Mouse (Mus musculus) forebrain, embryonic 16.5 days (tissue): ENCODE measurements around the gene D17Wsu92e. TPM values are rescaled to one million over a fixed set of nuclear protein-coding genes. Genes with fewer than 3 reads are reported as not detected.

Experiments
- ATAC-seq: fragments of 200-750 bp; cut with Nextera tagmentation; 2 replicates; pipeline ENCODE4 v1.8.0; 2017; ENCODE audit warnings: mild to moderate bottlenecking, moderate library complexity
- H3K27ac ChIP-seq: fragments of 300-500 bp; sonication (generic); 2 replicates; pipeline ENCODE4 v1.5.1; 2014; ENCODE audit warnings: low read length, control low read depth
- H3K27me3 ChIP-seq: fragments of 300-500 bp; sonication (generic); replicated peaks from 2 replicates; pipeline ENCODE4 v1.6.1; 2014; ENCODE audit warnings: low read length; ENCODE audit not compliant: control insufficient read depth, insufficient read depth
- H3K36me3 ChIP-seq: fragments of 300-500 bp; sonication (generic); 2 replicates; pipeline ENCODE4 v1.6.1; 2014; ENCODE audit not compliant: control insufficient read depth, insufficient read depth
- H3K4me1 ChIP-seq: fragments of 300-500 bp; sonication (generic); replicated peaks from 2 replicates; pipeline ENCODE4 v1.6.1; 2014; ENCODE audit warnings: low read length; ENCODE audit not compliant: control insufficient read depth, insufficient read depth
- H3K4me2 ChIP-seq: fragments of 300-500 bp; sonication (generic); 2 replicates; pipeline ENCODE4 v1.6.1; 2014; ENCODE audit warnings: mild to moderate bottlenecking, low read length, control low read depth
- H3K4me3 ChIP-seq: fragments of 300-500 bp; sonication (generic); replicated peaks from 2 replicates; pipeline ENCODE4 v1.5.1; 2014; ENCODE audit warnings: mild to moderate bottlenecking, low read length, control low read depth
- H3K9ac ChIP-seq: fragments of 300-500 bp; sonication (generic); replicated peaks from 2 replicates; pipeline ENCODE4 v1.6.1; 2014; ENCODE audit warnings: low read depth, low read length, control low read depth
- H3K9me3 ChIP-seq: fragments of 300-500 bp; sonication (generic); 2 replicates; pipeline ENCODE4 v1.6.1; 2016; ENCODE audit warnings: low read length; ENCODE audit not compliant: control insufficient read depth
- WGBS: fragments of 180-500 bp; shearing (Covaris S2); extraction: QIAGEN DNeasy Blood & Tissue Kit; methylation state at CpG from one replicate; pipeline ENCODE4 v1.1.7; 2014; 5-methylcytosine and 5-hydroxymethylcytosine counted together
- polyA plus RNA-seq: library from polyadenylated mRNA; unstranded; fragments of >200 nt; fragmentation: Nextera tagmentation; extraction: Ambion mirVana; gene quantifications from 2 replicates; pipeline ENCODE4 v1.2.1, GENCODE M21; 2015

The D17Wsu92e gene
- polyA plus RNA-seq, 1 experiment from 2014 or later = 11.9 TPM

GRCm38 (mm10) chr17:27778671-27779355 is 41.6 kb downstream of the D17Wsu92e start:
- Histone ChIP-seq H3K4me3 (no peak overlapping the region), H3K27me3 (no peaks in the 10 kb centered on the region), H3K27ac (no peak overlapping the region), H3K9me3 (no peaks in the 10 kb centered on the region), H3K9ac (no peak overlapping the region), H3K4me1 (no peaks in the 10 kb centered on the region), H3K36me3 (no peaks in the 10 kb centered on the region), H3K4me2 (no peak overlapping the region)
- ATAC-seq = no peak
- WGBS = 95% methylated on average over 9 of the region's 9 CpGs

- ATAC-seq = no peak
- Histone ChIP-seq H3K4me3 (no peak overlapping the region), H3K4me2 (no peak overlapping the region), H3K27me3 (no peaks in the 10 kb centered on the region), H3K36me3 (no peaks in the 10 kb centered on the region), H3K4me1 (no peaks in the 10 kb centered on the region), H3K27ac (no peak overlapping the region), H3K9ac (no peak overlapping the region), H3K9me3 (no peaks in the 10 kb centered on the region)
- WGBS = 86% methylated on average over 6 of the region's 6 CpGs
Observed at GRCm38 (mm10) chr17:27777823-27778222, 42.6 kb downstream of the D17Wsu92e start.

GRCm38 (mm10) chr17:27774198-27774597 is 46.2 kb downstream of the D17Wsu92e start:
- no peak overlapping the region for H3K27ac ChIP-seq
- H3K4me3 ChIP-seq = no peak overlapping the region
- no peak for ATAC-seq
- H3K9ac ChIP-seq = no peak overlapping the region
- H3K36me3 ChIP-seq = no peaks in the 10 kb centered on the region
- WGBS = 93% methylated on average over 3 of the region's 3 CpGs
- no peaks in the 10 kb centered on the region for H3K4me1 ChIP-seq
- no peak overlapping the region for H3K4me2 ChIP-seq
- no peaks in the 10 kb centered on the region for H3K9me3 ChIP-seq
- no peaks in the 10 kb centered on the region for H3K27me3 ChIP-seq

GRCm38 (mm10) chr17:27771616-27772015 is 48.8 kb downstream of the D17Wsu92e start:
- H3K27me3 ChIP-seq = no peaks in the 10 kb centered on the region
- H3K4me2 ChIP-seq = no peak overlapping the region
- no peak for ATAC-seq
- H3K9ac ChIP-seq = no peak overlapping the region
- H3K4me3 ChIP-seq = no peak overlapping the region
- WGBS = 84% methylated on average over 6 of the region's 6 CpGs
- H3K4me1 ChIP-seq = no peaks in the 10 kb centered on the region
- H3K36me3 ChIP-seq = no peaks in the 10 kb centered on the region
- no peak overlapping the region for H3K27ac ChIP-seq
- H3K9me3 ChIP-seq = no peaks in the 10 kb centered on the region

- Histone ChIP-seq H3K9ac (no peak overlapping the region), H3K27me3 (no peaks in the 10 kb centered on the region), H3K36me3 (0 out of 2 replicates have a peak, but pooled peaks cover 2% of the 10 kb centered on the region), H3K4me3 (no peak overlapping the region), H3K27ac (no peak overlapping the region), H3K9me3 (0 out of 2 replicates have a peak, but pooled peaks cover 6% of the 10 kb centered on the region), H3K4me1 (no peaks in the 10 kb centered on the region), H3K4me2 (no peak overlapping the region)
- ATAC-seq = peak; percentile 72
- 69% methylated on average over 8 of the region's 8 CpGs for WGBS
Observed at GRCm38 (mm10) chr17:27768817-27769542, 51.5 kb downstream of the D17Wsu92e start.

- no peak overlapping the region for H3K27ac ChIP-seq
- H3K36me3 ChIP-seq = 0 out of 2 replicates have a peak, but pooled peaks cover 2% of the 10 kb centered on the region
- WGBS = 79% methylated on average over 12 of the region's 12 CpGs
- H3K27me3 ChIP-seq = no peaks in the 10 kb centered on the region
- H3K9ac ChIP-seq = no peak overlapping the region
- no peaks in the 10 kb centered on the region for H3K4me1 ChIP-seq
- H3K4me3 ChIP-seq = no peak overlapping the region
- H3K4me2 ChIP-seq = no peak overlapping the region
- 0 out of 2 replicates have a peak, but pooled peaks cover 6% of the 10 kb centered on the region for H3K9me3 ChIP-seq
- ATAC-seq = no peak
Observed at GRCm38 (mm10) chr17:27767543-27767942, 52.9 kb downstream of the D17Wsu92e start.

- H3K4me2 ChIP-seq = no peak overlapping the region
- 93% methylated on average over 5 of the region's 5 CpGs for WGBS
- H3K4me1 ChIP-seq = no peaks in the 10 kb centered on the region; the same call in 1 of the 2 replicates
- no peak overlapping the region for H3K4me3 ChIP-seq
- no peak for ATAC-seq
- H3K9ac ChIP-seq = no peak overlapping the region
- H3K27ac ChIP-seq = no peak overlapping the region
- H3K9me3 ChIP-seq = 0 out of 2 replicates have a peak, but pooled peaks cover 6% of the 10 kb centered on the region
- no peaks in the 10 kb centered on the region for H3K27me3 ChIP-seq
- H3K36me3 ChIP-seq = 0 out of 2 replicates have a peak, but pooled peaks cover 2% of the 10 kb centered on the region
Observed at GRCm38 (mm10) chr17:27767120-27767519, 53.3 kb downstream of the D17Wsu92e start.

- Histone ChIP-seq H3K27me3 (no peaks in the 10 kb centered on the region), H3K9me3 (0 out of 2 replicates have a peak, but pooled peaks cover 6% of the 10 kb centered on the region), H3K4me2 (no peak overlapping the region), H3K4me1 (peaks cover 4% of the 10 kb centered on the region; the same call in 1 of the 2 replicates), H3K27ac (no peak overlapping the region), H3K36me3 (0 out of 2 replicates have a peak, but pooled peaks cover 2% of the 10 kb centered on the region), H3K9ac (no peak overlapping the region), H3K4me3 (no peak overlapping the region)
- 98% methylated on average over 6 of the region's 6 CpGs for WGBS
- ATAC-seq = no peak
Observed at GRCm38 (mm10) chr17:27765066-27765465, 55.4 kb downstream of the D17Wsu92e start.

- no peak for ATAC-seq
- Histone ChIP-seq H3K27ac (no peak overlapping the region), H3K27me3 (no peaks in the 10 kb centered on the region), H3K4me1 (peaks cover 4% of the 10 kb centered on the region; the same call in 1 of the 2 replicates), H3K36me3 (0 out of 2 replicates have a peak, but pooled peaks cover 2% of the 10 kb centered on the region), H3K9ac (no peak overlapping the region), H3K4me3 (no peak overlapping the region), H3K9me3 (0 out of 2 replicates have a peak, but pooled peaks cover 6% of the 10 kb centered on the region), H3K4me2 (no peak overlapping the region)
- WGBS = 100% methylated on average over 2 of the region's 2 CpGs
Observed at GRCm38 (mm10) chr17:27764453-27764852, 56.0 kb downstream of the D17Wsu92e start.
